Mouse (Mus musculus) adrenal gland (tissue): ENCODE results near the gene Zfp239.

Experiments used
- intact Hi-C: fragments of 180-260 bp; cut with DNase I; formaldehyde crosslinking; loops from one replicate; pipeline ENCODE4 v1.15.1; 2025

The Zfp239 gene

GRCm38 (mm10) chr6:117905260-117905930, 43.5 kb downstream of the Zfp239 start:
- intact Hi-C loops, result no loop called here

GRCm38 (mm10) chr6:117906015-117906531, 44.2 kb downstream of the Zfp239 start:
- intact Hi-C loops, result no loop called here

- intact Hi-C loops, result no loop called here
Observed at GRCm38 (mm10) chr6:117906590-117907271, 44.8 kb downstream of the Zfp239 start.

GRCm38 (mm10) chr6:117907301-117907978, 45.5 kb downstream of the Zfp239 start:
- intact Hi-C loops, result no loop called here

- intact Hi-C loops, result no loop called here
Observed at GRCm38 (mm10) chr6:117907979-117908355, 46.1 kb downstream of the Zfp239 start.

GRCm38 (mm10) chr6:117908424-117908900, 46.6 kb downstream of the Zfp239 start:
- intact Hi-C loops, result no loop called here

GRCm38 (mm10) chr6:117910120-117910661, 48.3 kb downstream of the Zfp239 start:
- intact Hi-C loops, result no loop called here

- intact Hi-C loops, result no loop called here
Observed at GRCm38 (mm10) chr6:117914541-117914940, 52.6 kb downstream of the Zfp239 start.

- intact Hi-C loops, result loop anchor here (2.0 kb wide), 1 partner anchor 37 kb away; no protein-coding TSS in a partner anchor
Observed at GRCm38 (mm10) chr6:117916205-117916736, 54.4 kb downstream of the Zfp239 start.

GRCm38 (mm10) chr6:117916737-117917426, 55.0 kb downstream of the Zfp239 start:
- intact Hi-C loops, result loop anchor here (2.0 kb wide), 1 partner anchor 38 kb away; no protein-coding TSS in a partner anchor

GRCm38 (mm10) chr6:117917576-117917975, 55.7 kb downstream of the Zfp239 start:
- intact Hi-C loops, result loop anchor here (2.0 kb wide), 1 partner anchor 39 kb away; no protein-coding TSS in a partner anchor

- intact Hi-C loops, result no loop called here
Observed at GRCm38 (mm10) chr6:117918043-117918442, 56.1 kb downstream of the Zfp239 start.

GRCm38 (mm10) chr6:117920659-117921640, 59.0 kb downstream of the Zfp239 start:
- intact Hi-C loops, result no loop called here

- intact Hi-C loops, result loop anchor here (1.0 kb wide), 1 partner anchor 64 kb away; no protein-coding TSS in a partner anchor
Observed at GRCm38 (mm10) chr6:117922041-117922440, 60.1 kb downstream of the Zfp239 start.
